Mouse (Mus musculus) 416B (cell line): Measurements from ENCODE around the gene U2af1.
"Not testable (repeated sequence)": the region's sequence is repeated elsewhere in the genome, so short reads cannot be mapped to it uniquely, and the experiment has no call there.

Experiments
- DNase-seq: peaks from one replicate; pipeline ENCODE4 v3.0.0; 2011; ENCODE audit warnings: low read depth

The U2af1 gene

GRCm38 (mm10) chr17:31613086-31613755 lies 45.5 kb downstream of the U2af1 start:
- peak; percentile 4 for DNase-seq

- DNase-seq, result no peak
Observed at GRCm38 (mm10) chr17:31609895-31610294, 48.8 kb downstream of the U2af1 start.

- DNase-seq, result not testable (repeated sequence)
Observed at GRCm38 (mm10) chr17:31609173-31609572, 49.5 kb downstream of the U2af1 start.

GRCm38 (mm10) chr17:31607256-31607951 lies 51.3 kb downstream of the U2af1 start:
- no peak for DNase-seq

DNA sequence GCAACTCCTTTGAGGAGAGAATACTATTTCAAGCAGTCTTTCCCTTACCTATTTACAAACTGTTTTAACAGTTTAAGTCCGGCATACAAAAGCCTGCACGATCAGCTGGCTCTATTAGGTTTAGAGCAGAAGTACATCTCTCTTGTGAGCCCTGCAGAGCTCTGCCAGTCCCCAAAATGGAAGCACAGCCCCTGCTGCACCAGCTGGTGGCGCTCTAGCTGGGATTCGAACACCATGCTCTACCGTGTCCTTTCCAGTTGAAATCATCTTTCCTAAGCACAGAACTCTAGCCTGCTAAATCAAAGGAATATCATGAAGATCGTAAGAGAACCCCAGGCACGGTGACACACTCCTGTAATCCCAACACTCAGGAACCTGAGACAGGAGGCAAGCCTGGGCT lies 52.3 kb downstream of the U2af1 start:
- DNase-seq, result no peak

- DNase-seq, result no peak
Observed at GRCm38 (mm10) chr17:31598593-31598992, 60.1 kb downstream of the U2af1 start.

DNA sequence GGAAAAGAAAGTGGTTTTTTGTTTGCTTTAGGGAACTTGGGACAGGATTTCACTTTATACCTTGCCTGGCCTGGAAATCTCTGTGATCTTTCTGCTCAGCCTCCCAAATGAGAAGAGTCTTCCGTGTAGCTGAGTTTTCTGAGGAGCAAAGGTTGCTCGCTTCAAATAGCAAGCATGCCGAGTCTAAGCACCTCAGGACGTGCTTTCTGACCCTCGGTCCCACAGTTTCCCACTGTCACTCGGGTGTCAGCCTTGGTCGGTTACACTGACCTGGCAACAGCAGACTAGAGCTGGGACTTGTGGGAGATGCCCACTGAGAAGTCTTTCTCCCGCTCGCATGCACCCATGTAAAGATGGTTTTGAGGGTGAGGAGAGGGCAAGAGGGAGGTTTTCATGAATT lies 60.7 kb downstream of the U2af1 start:
- no peak for DNase-seq
